Mouse (Mus musculus): ENCODE measurements around the gene Olfr373.
"Not testable (repeated sequence)": the region's sequence is repeated elsewhere in the genome, so short reads cannot be mapped to it uniquely, and the experiment has no call there.

Gene Olfr373

DNA sequence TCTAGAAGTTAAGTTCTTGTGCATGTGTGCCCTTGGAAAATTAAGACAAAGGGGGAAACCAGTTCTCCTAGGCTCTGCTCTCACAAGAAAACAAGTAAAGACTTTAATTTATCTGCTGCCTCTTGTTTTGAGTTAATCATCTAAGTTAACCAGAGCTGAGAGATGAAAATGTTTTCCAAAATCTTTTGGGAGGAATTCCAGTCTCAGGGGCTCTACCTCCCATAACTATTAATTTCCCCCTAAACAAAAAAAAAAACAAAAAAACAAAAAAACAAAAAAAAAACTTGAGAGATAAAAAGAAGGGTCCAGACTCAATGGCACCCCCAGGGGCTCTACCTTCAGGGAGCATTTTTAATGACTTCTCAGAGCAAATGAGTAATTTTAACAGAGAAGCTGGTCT lies at the start of gene Olfr373:
TSS of gene Olfr373 (plus strand) at position 301 of the 400 bp plus-strand sequence.
- not testable (repeated sequence) for DNase-seq (ENCODE audit: low spot score)

DNA sequence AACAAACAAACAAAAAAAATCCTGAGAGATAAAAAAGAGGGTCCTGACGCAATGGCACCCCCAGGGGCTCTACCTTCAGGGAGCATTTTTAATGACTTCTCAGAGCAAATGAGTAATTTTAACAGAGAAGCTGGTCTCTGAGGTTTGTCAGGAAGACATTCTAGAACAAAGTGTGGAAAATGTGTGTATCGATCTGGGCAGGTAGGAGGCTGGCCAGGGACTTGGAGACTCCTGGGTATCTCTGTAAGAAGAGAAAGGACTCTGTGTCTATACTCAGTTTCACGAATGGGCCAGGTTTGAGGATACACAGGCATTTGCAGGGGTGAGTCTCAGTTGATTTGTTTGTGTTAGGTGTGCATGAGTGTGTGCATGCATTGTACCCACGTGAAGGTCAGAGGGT lies 42.1 kb upstream of the Olfr373 start, which contains the start of gene Olfr372:
TSS of gene Olfr372 (plus strand) at position 301 of the 400 bp plus-strand sequence.
- not testable (repeated sequence) for DNase-seq (ENCODE audit: low spot score)

DNA sequence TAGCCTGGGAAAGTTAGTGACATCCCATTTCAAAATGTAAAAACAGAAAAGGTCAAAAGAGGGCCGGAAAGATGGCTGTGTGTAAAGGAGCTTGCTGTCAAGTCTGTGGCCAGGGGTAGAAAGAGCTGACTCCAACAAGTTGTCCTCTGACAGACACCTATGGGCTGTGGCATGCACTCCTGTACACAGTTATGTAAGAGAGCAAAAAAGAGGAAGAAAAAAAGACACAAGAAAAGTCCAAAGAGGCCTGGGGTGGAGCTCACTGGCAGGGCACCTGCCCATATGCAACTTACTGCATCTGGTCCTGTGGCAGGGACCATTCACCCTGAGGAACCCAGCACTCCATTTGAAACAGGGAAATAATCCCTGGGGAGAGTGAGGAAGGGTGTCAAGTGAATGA lies 40.5 kb upstream of the Olfr373 start:
- DNase-seq (ENCODE audit: low spot score), result no peak

DNA sequence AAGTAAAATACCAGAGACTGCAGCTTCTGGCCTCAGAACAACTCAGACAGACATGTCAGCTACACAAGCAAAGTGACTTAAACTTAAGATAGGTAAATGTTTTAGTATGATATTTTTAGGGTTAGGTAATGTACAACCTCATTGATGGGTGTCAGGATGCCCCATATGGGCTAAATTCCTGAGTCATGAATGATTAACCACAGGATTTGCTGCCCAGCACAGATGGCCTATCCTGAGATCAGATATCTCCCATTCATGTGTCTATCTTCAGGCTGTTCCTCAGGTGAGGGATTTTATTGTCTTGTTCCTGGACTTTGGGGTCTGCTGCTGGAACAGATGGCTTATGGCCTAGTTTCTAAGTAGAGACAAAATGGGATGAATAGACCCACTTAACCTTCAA lies 28.3 kb upstream of the Olfr373 start:
- not testable (repeated sequence) for DNase-seq (ENCODE audit: low spot score)

- DNase-seq (ENCODE audit: low spot score), result not testable (repeated sequence)
These were observed 25.3 kb upstream of the Olfr373 start for GRCm38 (mm10) chr8:72057643-72058042.

- not testable (repeated sequence) for DNase-seq (ENCODE audit: low spot score)
These were observed 16.1 kb upstream of the Olfr373 start for GRCm38 (mm10) chr8:72066819-72067399.

DNA sequence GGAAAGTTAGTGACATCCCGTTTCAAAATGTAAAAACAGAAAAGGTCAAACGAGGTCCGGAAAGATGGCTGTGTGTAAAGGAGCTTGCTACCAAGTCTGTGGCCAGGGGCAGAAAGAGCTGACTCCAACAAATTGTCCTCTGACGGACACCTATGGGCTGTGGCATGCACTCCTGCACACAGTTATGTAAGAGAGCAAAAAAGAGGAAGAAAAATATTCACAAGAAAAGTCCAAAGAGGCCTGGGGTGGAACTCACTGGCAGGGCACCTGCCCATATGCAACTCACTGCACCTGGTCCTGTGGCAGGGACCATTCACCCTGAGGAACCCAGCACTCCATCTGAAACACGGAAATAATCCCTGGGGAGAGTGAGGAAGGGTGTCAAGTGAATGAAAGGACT lies 1.8 kb downstream of the Olfr373 start:
- DNase-seq (ENCODE audit: low spot score), result no peak

DNA sequence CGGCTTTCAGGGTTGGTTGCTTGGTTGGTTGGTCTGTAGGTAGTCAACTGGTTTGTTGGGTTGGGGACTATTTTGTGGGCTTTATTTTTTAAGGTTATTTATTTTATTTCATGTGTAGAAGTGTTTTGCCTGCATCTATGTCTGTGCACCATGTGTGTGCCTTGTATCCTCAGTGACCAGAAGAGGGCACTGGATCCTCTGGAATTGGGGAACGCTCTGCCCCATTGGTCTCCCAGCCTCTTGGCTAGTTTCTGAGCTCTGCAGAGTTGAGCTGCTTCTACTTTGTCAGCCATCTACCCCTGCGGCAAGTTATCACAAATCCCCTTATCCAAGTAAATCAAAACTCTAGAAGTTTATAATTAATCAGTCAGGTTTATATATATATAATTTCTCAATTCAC lies 4.6 kb downstream of the Olfr373 start:
- not testable (repeated sequence) for DNase-seq (ENCODE audit: low spot score)

DNA sequence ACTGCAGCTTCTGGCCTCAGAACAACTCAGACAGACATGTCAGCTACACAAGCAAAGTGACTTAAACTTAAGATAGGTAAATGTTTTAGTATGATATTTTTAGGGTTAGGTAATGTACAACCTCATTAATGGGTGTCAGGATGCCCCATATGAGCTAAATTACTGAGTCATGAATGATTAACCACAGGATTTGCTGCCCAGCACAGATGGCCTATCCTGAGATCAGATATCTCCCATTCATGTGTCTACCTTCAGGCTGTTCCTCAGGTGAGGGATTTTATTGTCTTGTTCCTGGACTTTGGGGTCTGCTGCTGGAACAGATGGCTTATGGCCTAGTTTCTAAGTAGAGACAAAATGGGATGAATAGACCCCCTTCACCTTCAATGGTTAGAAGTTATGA lies 13.7 kb downstream of the Olfr373 start:
- not testable (repeated sequence) for DNase-seq (ENCODE audit: low spot score)

GRCm38 (mm10) chr8:72099377-72100103 lies 16.6 kb downstream of the Olfr373 start:
- peak; percentile 6 for DNase-seq (ENCODE audit: low spot score)

GRCm38 (mm10) chr8:72105165-72105564 lies 22.2 kb downstream of the Olfr373 start:
- no peak for DNase-seq (ENCODE audit: low spot score)

GRCm38 (mm10) chr8:72106740-72107139 lies 23.8 kb downstream of the Olfr373 start, which contains the start of gene Olfr374:
Gene Olfr374, plus strand, starts transcription at chr8:72107040.
- no peak for DNase-seq (ENCODE audit: low spot score)

DNA sequence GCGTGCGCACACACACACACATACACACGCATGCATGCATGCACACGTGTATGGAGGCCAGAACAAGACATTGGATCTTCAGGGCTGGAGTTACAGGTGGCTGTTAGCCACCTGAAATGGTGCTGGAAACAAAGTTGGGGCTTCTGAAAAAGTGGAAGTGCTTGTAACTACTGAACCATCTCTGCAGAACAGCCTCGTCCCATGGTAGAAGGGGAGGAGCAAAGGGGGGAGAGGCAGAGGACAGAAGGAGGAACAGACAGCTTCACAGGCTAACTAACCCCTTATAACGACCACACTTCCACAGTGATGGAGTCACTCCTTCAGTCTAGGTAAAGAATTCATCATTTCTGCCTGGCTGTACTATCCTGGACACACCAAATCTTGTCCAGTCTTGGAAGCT lies 27.9 kb downstream of the Olfr373 start:
- DNase-seq (ENCODE audit: low spot score), result no peak

- no peak for DNase-seq (ENCODE audit: low spot score)
These were observed 29.5 kb downstream of the Olfr373 start for GRCm38 (mm10) chr8:72112486-72112885.

DNA sequence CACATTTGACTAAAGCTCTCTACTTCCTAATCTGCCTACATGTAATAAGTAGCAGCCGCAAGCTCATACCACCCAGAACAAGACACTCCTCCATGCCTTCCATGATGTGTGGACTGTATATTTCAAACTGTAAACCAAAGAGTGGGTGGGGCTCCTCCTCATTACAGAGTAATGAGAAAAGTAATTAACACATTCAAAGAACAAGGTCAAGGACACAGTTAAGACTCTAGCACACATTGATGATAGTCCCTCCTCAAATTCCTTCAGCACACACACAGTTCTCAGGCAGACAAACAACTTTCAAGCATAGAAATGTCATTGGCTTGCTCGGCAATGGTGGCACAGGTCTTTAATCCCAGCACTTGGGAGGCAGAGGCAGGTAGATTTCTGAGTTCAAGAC lies 32.2 kb downstream of the Olfr373 start:
- no peak for DNase-seq (ENCODE audit: low spot score)

- DNase-seq (ENCODE audit: low spot score), result no peak
These were observed 35.6 kb downstream of the Olfr373 start for GRCm38 (mm10) chr8:72118616-72119015.

- DNase-seq (ENCODE audit: low spot score), result not testable (repeated sequence)
These were observed 38.5 kb downstream of the Olfr373 start for GRCm38 (mm10) chr8:72121486-72121885.

DNA sequence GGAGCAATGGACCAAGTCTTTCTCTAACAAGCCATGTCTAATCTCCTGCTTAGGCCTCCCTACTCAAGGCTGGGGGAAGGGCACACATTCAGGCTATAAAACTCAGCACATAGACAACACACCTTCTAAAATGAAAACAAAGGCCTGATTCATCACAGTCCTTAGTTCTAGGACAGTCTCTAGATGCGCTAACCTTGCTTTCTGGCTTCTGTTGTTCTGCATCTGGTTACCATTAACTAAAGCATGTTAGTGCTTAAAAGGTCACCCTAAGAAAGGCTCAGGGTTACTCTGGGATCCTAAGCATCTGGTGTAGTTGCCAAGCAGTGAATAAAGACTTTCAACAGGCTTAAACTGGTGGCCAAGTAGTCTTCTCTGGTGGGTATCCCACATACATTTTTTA lies 39.0 kb downstream of the Olfr373 start:
- no peak for DNase-seq (ENCODE audit: low spot score)

GRCm38 (mm10) chr8:72127834-72128233 lies 44.9 kb downstream of the Olfr373 start:
- no peak for DNase-seq (ENCODE audit: low spot score)

DNA sequence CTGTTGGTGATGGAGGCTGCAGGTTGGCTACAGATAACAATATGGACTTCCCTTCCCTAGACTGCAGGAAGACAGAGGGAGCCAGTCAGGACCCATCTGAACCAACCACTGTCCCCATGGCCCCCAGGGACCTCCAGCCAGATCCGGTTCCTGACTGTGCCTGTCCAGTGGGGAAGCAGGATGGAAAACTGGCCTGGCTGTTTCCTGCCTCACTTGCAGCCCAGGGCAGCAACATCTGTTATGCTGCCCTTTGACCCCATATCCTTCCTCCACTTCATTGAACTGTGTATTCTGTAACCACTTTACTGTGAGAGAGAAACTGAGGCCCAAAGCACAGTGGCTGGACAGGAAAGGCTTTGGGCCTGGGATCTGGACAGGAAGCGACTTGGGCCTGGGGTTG lies 48.3 kb downstream of the Olfr373 start:
- DNase-seq (ENCODE audit: low spot score), result no peak

DNA sequence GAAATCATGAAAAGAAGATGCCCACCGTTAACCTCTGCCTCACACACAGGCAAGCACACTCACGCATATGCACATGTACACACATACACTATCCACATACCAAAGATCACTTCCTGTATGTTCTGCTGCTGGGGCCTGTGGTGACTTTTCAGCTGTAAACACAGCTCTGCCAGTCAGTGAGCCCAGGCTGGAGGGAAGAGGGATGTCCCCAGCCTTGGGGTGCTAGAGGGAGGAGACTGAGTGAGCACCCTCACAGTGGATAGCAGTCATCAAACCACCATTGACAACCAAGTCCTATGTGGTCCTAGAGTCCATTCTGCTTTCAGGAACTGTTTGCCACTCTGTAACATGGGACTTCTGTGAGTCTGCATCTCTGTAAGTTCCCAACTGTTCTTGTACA lies 48.9 kb downstream of the Olfr373 start:
- DNase-seq (ENCODE audit: low spot score), result no peak

- no peak for DNase-seq (ENCODE audit: low spot score)
These were observed 49.4 kb downstream of the Olfr373 start for GRCm38 (mm10) chr8:72132417-72132816.

DNA sequence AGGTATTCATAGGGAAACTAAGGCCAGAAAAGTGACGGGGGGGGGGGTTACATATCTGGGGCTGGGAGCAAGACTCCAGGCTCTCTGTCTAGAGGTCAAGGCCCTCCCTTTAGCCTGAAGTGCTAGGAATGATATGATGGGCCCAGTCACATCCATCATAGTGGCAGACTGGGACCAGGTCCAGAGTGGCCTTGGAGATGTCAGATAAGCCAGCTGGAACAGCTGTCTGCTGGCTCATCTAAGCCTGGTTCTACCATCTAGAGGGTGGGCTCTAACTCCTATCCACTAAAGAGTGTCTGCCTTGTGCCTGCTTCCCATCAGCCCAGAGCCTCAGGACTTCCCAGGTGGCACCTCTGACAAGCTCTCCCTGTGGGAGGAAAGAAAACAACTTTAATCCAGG lies 49.9 kb downstream of the Olfr373 start:
- DNase-seq (ENCODE audit: low spot score), result no peak

- no peak for DNase-seq (ENCODE audit: low spot score)
These were observed 50.5 kb downstream of the Olfr373 start for GRCm38 (mm10) chr8:72133507-72133906.

Measured in layer of hippocampus, adult 11-12 months (tissue).